Mouse (Mus musculus) liver, embryonic 14.5 days (tissue): Measurements from ENCODE around the gene Rdh19.

ENCODE experiments used
- CTCF ChIP-seq: IDR thresholded peaks from 2 replicates; pipeline ENCODE4 v1.5.1; 2016; ENCODE audit warnings: antibody characterized with exemption, low read depth, control low read depth
- EP300 ChIP-seq: IDR thresholded peaks from 2 replicates; pipeline ENCODE4 v1.6.1; 2016; ENCODE audit warnings: antibody characterized with exemption, low read depth

DNA sequence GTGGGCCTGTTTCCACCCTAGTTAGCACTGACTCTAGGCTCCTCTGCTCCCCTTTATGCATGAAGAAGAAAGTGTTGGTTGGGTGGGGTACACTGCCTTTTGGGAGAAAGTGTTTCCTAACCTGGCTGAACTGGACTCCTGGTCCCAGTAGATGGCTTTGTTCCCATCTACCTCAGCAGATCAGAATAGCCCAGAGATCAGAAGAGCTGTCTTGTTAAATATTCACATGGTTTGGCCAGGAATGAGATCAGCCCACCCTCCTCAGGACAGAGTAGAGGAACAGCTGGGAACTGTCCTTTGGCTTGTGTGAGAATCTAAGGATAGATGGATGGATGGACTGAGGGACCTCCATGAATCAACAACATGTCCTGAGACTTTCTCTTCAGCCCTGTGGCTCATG, 33.8 kb upstream of the Rdh19 start:
- TF ChIP-seq CTCF (no peak), EP300 (no peak)
